Mouse (Mus musculus) limb, embryonic 11.5 days (tissue): ENCODE results near the gene Kptn. TPM values are rescaled to one million over a fixed set of nuclear protein-coding genes. Genes with fewer than 3 reads are reported as not detected.

Experiments
- ATAC-seq: fragments of 200-750 bp; cut with Nextera tagmentation; 2 replicates; pipeline ENCODE4 v1.8.0; 2017; ENCODE audit warnings: low read depth; ENCODE audit not compliant: insufficient number of reproducible peaks, low FRiP score, low TSS enrichment
- DNase-seq: peaks from one replicate; pipeline ENCODE4 v3.0.0-alpha.2; 2015; ENCODE audit warnings: low spot score
- H3K27ac ChIP-seq: fragments of 300-500 bp; sonication (generic); replicated peaks from 2 replicates; pipeline ENCODE4 v1.5.1; 2014; ENCODE audit warnings: low read depth, mild to moderate bottlenecking, low read length
- H3K27me3 ChIP-seq: fragments of 300-500 bp; sonication (generic); 2 replicates; pipeline ENCODE4 v1.6.1; 2014; ENCODE audit warnings: mild to moderate bottlenecking, low read length, mixed read lengths; ENCODE audit not compliant: control insufficient read depth, insufficient read depth
- H3K36me3 ChIP-seq: fragments of 300-500 bp; sonication (generic); 2 replicates; pipeline ENCODE4 v1.6.1; 2014; ENCODE audit warnings: mild to moderate bottlenecking, low read length, moderate library complexity, mixed read lengths; ENCODE audit not compliant: control insufficient read depth, insufficient read depth
- H3K4me1 ChIP-seq: fragments of 300-500 bp; sonication (generic); 2 replicates; pipeline ENCODE4 v1.6.1; 2014; ENCODE audit warnings: low read length, mixed read lengths; ENCODE audit not compliant: control insufficient read depth, insufficient read depth
- H3K4me2 ChIP-seq: fragments of 300-500 bp; sonication (generic); 2 replicates; pipeline ENCODE4 v1.6.1; 2014; ENCODE audit warnings: low read depth, mild to moderate bottlenecking, moderate library complexity; ENCODE audit not compliant: severe bottlenecking
- H3K4me3 ChIP-seq: fragments of 300-500 bp; sonication (generic); 2 replicates; pipeline ENCODE4 v1.5.1; 2014; ENCODE audit warnings: low read depth, low read length
- H3K9ac ChIP-seq: fragments of 300-500 bp; sonication (generic); 2 replicates; pipeline ENCODE4 v1.6.1; 2014; ENCODE audit warnings: mild to moderate bottlenecking, low read length
- H3K9me3 ChIP-seq: fragments of 300-500 bp; sonication (generic); 2 replicates; pipeline ENCODE4 v1.6.1; 2016; ENCODE audit warnings: low read length; ENCODE audit not compliant: control insufficient read depth
- WGBS: fragments of 180-500 bp; shearing (Covaris S2); extraction: QIAGEN DNeasy Blood & Tissue Kit; methylation state at CpG from one replicate; pipeline ENCODE4 v1.1.7; 2014; 5-methylcytosine and 5-hydroxymethylcytosine counted together
- polyA plus RNA-seq: library from polyadenylated mRNA; unstranded; fragments of >200 nt; fragmentation: Nextera tagmentation; extraction: Ambion mirVana; gene quantifications from 2 replicates; pipeline ENCODE4 v1.2.1, GENCODE M21; 2014

Kptn gene
- polyA plus RNA-seq, 1 experiment from 2014 or later, result 23.5 TPM

DNA sequence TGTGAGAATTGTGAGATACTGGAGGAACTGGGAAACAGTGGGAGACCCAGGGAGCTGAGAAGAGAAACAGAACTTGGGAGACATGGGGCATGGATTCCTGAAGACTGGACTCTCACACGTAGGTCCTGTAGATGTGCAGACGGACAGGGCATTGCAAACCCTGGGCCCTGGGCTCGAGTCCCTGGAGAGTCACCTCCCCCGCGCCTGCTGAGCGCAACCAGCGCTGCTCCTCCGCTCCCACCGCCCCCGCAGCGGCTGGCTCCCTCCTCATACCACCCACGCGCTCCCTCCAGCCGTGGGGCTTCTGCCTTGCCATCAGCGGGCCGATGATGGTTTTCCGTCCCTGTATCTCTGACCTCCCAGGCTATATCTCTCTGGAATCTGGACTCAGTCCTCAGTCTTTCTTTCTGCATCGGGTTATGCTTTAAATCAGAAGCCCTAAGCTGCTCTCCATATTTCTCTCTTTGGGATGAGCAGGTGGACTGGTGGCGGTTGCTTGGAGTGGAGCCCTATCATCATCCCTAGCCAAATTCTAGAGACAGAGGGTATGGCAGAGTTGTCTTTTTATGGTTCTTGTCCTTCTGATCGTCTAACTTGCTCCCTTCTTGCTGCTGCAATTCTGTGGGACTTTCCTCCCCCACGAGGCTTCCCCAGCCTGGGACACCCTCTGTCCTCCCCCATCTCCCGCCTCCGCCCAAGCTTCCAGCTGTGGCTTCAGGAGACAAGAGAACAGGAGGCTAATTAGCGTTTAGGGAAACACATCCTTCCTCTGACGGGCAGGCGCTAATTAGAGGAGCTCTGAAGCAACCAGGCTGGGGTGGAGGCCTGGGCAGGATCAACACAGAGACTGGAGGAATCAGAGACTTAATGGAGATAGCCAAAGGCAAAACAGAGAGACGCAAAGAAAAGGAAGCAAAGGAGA, 27.1 kb downstream of the Kptn start:
- Histone ChIP-seq H3K27ac (no peak overlapping the region), H3K9ac (no peak overlapping the region), H3K4me3 (no peak overlapping the region), H3K4me2 (no peak overlapping the region), H3K4me1 (no peaks in the 10 kb centered on the region), H3K27me3 (peaks cover 8% of the 10 kb centered on the region), H3K36me3 (no peaks in the 10 kb centered on the region), H3K9me3 (no peaks in the 10 kb centered on the region)
- DNase-seq, result no peak
- 34% methylated on average over 27 of the region's 27 CpGs for WGBS
- ATAC-seq, result no peak

DNA sequence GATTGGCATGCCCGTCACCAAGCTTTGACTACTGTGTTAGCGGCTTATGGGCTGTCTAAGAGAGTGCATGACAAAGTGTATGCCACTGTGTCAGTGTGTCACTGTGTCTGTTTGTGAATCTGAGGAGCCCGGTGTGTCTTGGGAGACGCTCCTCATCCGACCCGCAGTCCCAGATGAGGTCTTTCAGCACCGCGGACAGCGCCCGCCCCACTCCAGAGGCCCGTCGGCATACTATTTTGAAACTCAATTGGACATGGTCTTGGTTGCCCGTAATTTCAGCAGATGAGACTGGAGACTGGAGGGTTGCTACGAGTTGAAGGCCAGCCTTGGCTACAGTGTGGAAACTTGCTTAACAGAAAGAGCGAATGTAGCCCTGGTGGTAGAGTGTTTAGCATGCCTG, 27.9 kb downstream of the Kptn start:
- H3K27ac ChIP-seq, result no peak overlapping the region
- 12% methylated on average over 15 of the region's 15 CpGs for WGBS
- H3K4me2 ChIP-seq, result no peak overlapping the region
- ATAC-seq, result no peak
- no peak overlapping the region for H3K9ac ChIP-seq
- no peaks in the 10 kb centered on the region for H3K36me3 ChIP-seq
- H3K4me3 ChIP-seq, result no peak overlapping the region
- H3K4me1 ChIP-seq, result no peaks in the 10 kb centered on the region
- H3K27me3 ChIP-seq, result peaks cover 8% of the 10 kb centered on the region
- no peaks in the 10 kb centered on the region for H3K9me3 ChIP-seq
- DNase-seq, result peak; percentile 86

DNA sequence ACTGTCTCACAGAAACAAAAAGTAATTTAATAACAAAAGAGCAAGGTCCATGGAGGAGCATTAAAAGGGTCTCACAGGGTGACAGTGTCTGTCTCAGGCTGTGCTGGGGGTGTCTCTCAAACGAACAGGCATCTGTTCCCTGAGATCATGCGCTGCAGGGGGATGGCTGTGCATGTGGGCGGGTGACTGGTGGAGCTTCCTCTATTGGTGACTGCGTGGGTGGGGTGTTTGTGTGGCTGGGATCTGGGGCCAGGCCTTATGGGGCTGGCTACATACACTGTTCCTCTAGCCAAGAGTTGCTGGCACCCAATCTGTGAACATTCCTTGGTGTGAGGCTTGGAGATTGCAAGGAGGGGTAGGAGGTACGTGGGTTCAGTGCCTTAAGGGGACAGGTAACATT, 29.5 kb downstream of the Kptn start:
- Histone ChIP-seq H3K4me3 (no peak overlapping the region), H3K27ac (no peak overlapping the region), H3K4me1 (no peaks in the 10 kb centered on the region), H3K9me3 (no peaks in the 10 kb centered on the region), H3K9ac (no peak overlapping the region), H3K36me3 (no peaks in the 10 kb centered on the region), H3K27me3 (peaks cover 8% of the 10 kb centered on the region), H3K4me2 (no peak overlapping the region)
- DNase-seq, result no peak
- no peak for ATAC-seq
- WGBS, result 68% methylated on average over 5 of the region's 5 CpGs

DNA sequence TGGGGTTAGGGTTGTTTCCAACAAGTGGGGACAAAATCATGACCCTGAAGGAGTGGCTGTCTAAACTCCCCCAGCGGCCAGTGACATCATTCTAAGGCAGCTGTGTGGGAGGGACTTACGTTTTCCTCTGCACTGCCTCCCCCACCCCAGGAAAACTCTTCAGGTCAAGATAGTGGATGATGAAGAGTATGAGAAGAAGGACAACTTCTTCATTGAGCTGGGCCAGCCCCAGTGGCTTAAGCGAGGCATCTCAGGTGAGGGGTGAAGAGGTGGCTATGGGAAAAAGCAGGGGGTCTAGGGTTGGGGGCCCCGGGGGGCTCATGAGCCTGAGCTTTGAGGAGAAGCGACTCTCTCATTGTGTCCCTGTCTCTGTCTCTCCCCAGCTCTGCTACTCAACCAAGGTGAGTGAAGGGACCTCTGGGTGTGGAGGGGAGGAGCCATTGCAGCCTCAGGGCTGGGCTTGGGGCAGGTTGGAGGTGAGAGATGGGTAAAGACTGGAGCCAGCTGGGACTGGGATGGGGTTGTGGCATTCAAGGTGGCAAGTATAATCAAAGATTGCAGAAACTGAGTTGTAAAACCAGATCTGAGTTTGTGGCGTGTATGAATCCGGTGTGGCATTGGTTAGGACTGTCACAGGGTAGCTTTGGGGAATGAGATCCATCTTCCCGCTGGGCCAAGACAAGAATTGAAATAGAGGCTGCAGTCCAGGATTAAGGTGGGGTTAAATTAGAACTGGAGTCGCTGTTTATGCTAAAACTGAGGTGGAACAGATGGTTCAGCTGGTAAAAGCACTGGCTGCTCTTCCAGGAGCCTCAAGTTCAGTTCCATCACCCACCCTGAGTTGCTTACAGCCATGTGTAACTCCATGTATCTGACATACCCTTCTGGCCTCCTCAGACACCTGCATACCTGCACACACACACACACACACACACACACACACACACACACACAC, 30.8 kb downstream of the Kptn start:
- no peak overlapping the region for H3K9ac ChIP-seq
- no peak overlapping the region for H3K4me2 ChIP-seq
- WGBS, result 72% methylated on average over 9 of the region's 9 CpGs
- DNase-seq (no peak), ATAC-seq (no peak)
- no peak overlapping the region for H3K4me3 ChIP-seq
- no peaks in the 10 kb centered on the region for H3K36me3 ChIP-seq
- no peaks in the 10 kb centered on the region for H3K4me1 ChIP-seq
- no peak overlapping the region for H3K27ac ChIP-seq
- peaks cover 8% of the 10 kb centered on the region for H3K27me3 ChIP-seq
- H3K9me3 ChIP-seq, result no peaks in the 10 kb centered on the region

DNA sequence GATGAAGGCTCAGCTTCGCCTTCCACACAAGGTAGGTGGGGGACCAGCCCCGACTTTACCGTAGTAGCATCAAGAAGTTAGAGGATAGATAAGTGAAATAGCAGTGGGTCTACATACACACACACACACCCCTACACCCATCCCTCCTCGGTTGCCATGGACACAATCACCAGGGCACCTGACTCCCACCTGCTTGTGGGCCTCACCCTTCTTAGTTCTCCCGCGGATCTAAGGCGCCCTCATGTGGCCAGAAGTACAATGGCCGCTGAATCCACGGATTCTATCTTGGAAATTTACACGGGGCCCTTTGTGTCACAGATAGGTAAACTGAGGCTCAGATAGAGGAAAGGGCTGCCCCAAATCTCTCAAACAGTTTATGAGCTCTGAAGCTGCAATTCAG, 33.8 kb downstream of the Kptn start:
- peak; percentile 68 for DNase-seq

DNA sequence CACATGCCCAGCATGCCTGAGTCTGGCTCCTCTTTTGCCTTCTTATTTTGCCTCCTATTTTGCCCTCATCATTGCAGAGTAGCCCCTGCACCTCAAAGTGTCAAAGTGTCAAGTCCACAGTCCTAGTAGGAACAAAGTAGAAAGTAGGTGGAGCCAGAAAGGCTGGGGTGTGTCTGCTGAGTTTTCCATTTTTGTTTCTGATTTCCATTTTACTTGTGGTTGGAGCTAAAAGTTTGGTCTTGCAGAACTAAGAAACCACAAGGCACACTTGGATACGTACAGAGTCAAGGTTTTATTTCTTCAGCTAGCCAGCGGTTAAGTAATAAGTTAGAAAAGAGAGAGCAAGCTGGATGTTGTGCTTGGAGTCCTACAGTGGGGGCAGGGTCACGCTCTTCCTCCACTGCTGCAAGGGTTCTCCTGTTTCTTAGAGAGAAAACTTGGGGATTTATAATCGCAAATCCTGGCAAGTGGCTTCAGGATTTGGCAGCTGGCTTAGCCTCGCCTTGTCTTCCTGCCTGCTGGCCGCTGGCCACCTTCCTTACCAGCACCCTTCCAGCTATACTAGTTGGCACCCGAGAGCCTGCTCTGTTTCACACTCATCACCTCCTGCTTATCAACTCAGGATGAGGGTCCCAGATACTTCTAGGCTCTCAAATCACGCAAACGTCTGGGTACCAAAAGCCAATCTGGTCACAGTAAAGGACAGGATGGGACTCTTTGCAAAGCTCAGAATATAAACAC, 35.6 kb downstream of the Kptn start:
- no peak for DNase-seq
- Histone ChIP-seq H3K9me3 (no peaks in the 10 kb centered on the region), H3K4me3 (no peak overlapping the region), H3K27me3 (peaks cover 20% of the 10 kb centered on the region), H3K27ac (no peak overlapping the region), H3K9ac (no peak overlapping the region), H3K4me1 (no peaks in the 10 kb centered on the region), H3K36me3 (no peaks in the 10 kb centered on the region), H3K4me2 (no peak overlapping the region)
- 78% methylated on average over 9 of the region's 9 CpGs for WGBS
- no peak for ATAC-seq

More for the DNA sequence above, 33.8 kb downstream of the Kptn start:
- no peak overlapping the region for H3K4me2 ChIP-seq
- no peak overlapping the region for H3K27ac ChIP-seq
- no peak overlapping the region for H3K4me3 ChIP-seq
- H3K36me3 ChIP-seq, result no peaks in the 10 kb centered on the region
- no peaks in the 10 kb centered on the region for H3K9me3 ChIP-seq
- H3K27me3 ChIP-seq, result peaks cover 7% of the 10 kb centered on the region
- WGBS, result 17% methylated on average over 10 of the region's 10 CpGs
- no peaks in the 10 kb centered on the region for H3K4me1 ChIP-seq
- no peak overlapping the region for H3K9ac ChIP-seq
- ATAC-seq, result no peak

DNA sequence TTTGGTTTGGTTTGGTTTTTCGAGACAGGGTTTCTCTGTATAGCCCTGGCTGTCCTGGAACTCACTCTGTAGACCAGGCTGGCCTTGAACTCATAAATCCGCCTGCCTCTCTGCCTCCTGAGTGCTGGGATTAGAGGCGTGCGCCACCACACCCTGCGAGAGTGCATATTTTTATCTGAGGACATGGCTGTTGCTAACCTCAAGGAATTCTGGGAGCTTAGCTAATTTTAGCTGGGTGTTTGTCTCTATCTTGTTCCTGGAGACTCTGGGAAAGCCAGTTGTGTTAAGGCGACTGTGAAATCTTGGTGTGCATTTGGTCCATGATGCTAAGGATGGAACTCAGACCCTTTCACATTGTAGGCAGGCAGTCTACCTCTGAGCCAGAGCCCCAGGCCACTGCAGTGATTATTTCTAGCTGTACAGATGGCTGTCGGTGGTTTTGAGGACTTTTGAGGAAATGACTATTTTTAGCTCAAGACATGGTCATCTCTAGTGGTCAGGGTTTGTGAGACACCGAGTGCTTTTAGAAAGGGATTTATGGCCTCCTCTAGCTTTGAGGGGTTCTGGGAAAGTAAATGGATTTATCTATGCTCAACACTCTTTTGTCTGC, 36.5 kb downstream of the Kptn start:
- DNase-seq, result no peak
- WGBS, result 79% methylated on average over 8 of the region's 8 CpGs
- H3K27ac ChIP-seq, result no peak overlapping the region

More for the DNA sequence above, 36.5 kb downstream of the Kptn start:
- H3K9ac ChIP-seq, result no peak overlapping the region
- peaks cover 20% of the 10 kb centered on the region for H3K27me3 ChIP-seq
- ATAC-seq, result no peak
- H3K4me1 ChIP-seq, result no peaks in the 10 kb centered on the region
- H3K4me3 ChIP-seq, result no peak overlapping the region
- H3K4me2 ChIP-seq, result no peak overlapping the region
- H3K36me3 ChIP-seq, result no peaks in the 10 kb centered on the region
- peaks cover under 1% of the 10 kb centered on the region; the same call in 1 of the 2 replicates for H3K9me3 ChIP-seq
